Mouse (Mus musculus) spleen, postnatal 10 days (tissue): ENCODE measurements at regions not wholly inside any gene's neighbourhood (a gene's known extent, or its start where the extent isn't known, plus 50 kb on each side); places are given as distances from the start of the nearest gene placed in this dataset.

Experiments used
- DNase-seq, 2 experiments: peaks; one replicate each; pipeline ENCODE4 v3.0.0; 2021 to 2022; ENCODE audit warnings: low spot score in 2 of 2

- peak in 1 of 2 experiments; percentile 22 for DNase-seq
Observed at GRCm38 (mm10) chr2:174532671-174533363, 59.9 kb upstream of the Prelid3b start.

GRCm38 (mm10) chr2:174540717-174541116 lies 67.8 kb upstream of the Prelid3b start:
- no peak for DNase-seq

GRCm38 (mm10) chr2:174547207-174547606 lies 74.3 kb upstream of the Prelid3b start:
- DNase-seq = peak in 1 of 2 experiments; percentile 42

GRCm38 (mm10) chr2:174547701-174548100 lies 74.8 kb upstream of the Prelid3b start:
- DNase-seq = no peak

- DNase-seq = no peak
Observed at GRCm38 (mm10) chr2:174548776-174549175, 75.9 kb upstream of the Prelid3b start.

GRCm38 (mm10) chr2:174555778-174556177 lies 82.9 kb upstream of the Prelid3b start:
- DNase-seq = no peak

GRCm38 (mm10) chr2:174561828-174562429 lies 81.4 kb upstream of the Zfp831 start:
- no peak for DNase-seq

GRCm38 (mm10) chr2:174563917-174564316 lies 79.4 kb upstream of the Zfp831 start:
- no peak for DNase-seq

- DNase-seq = no peak
Observed at GRCm38 (mm10) chr2:174564817-174565216, 78.5 kb upstream of the Zfp831 start.

GRCm38 (mm10) chr2:174565891-174566290 lies 77.4 kb upstream of the Zfp831 start:
- peak in 1 of 2 experiments; percentile 47 for DNase-seq

GRCm38 (mm10) chr2:174566752-174567151 lies 76.6 kb upstream of the Zfp831 start:
- no peak for DNase-seq

GRCm38 (mm10) chr2:174574804-174575507 lies 68.4 kb upstream of the Zfp831 start:
- DNase-seq = no peak

- DNase-seq = no peak
Observed at GRCm38 (mm10) chr2:174575546-174575945, 67.8 kb upstream of the Zfp831 start.

GRCm38 (mm10) chr2:174580906-174581703 lies 62.2 kb upstream of the Zfp831 start:
- no peak for DNase-seq

GRCm38 (mm10) chr2:174584272-174584671 lies 59.1 kb upstream of the Zfp831 start:
- no peak for DNase-seq
